Comparison of ENCODE assay signal across 24 mouse cellular contexts in the genomic region with DNA sequence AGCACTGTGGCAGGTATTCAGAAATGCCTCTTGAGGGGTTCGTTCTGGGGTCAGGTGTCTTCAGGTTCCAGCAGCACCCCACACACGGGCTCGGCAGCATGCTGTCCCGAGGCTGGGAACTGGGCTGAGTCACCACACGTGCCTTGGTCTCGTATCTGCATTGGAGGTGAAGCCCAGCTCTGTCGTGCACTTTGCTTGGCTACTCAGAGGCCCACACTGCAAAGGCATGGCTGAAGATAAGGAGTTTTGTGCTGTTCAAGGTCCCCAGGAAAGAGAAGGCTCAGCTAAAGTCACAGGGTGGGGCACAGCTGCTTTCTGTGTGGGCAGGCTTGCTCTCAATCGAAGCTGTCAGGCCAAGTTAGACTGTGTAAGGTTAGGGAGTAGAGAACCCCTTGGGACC. TPM values are rescaled to one million over a fixed set of nuclear protein-coding genes. Genes with fewer than 3 reads are reported as not detected.
DNase-seq lines count a peak whose midpoint lies in the region; ATAC-seq and TF ChIP-seq lines count a peak whose summit lies in the region.
"Had no signal": no experiment of that assay in that cellular context is flagged by ENCODE, and none has a peak within 500 bp of the region (broad histone marks: within the 10 kb centered on the region; RNA-seq: fewer than 3 reads in every experiment).

No protein-coding gene starts in this region.

- DNase-seq in adrenal gland, postnatal 25 days: peak; percentile 35
- DNase-seq in adrenal gland, adult 8-10 months: no peak
- DNase-seq in stomach, postnatal 0 days (ENCODE audit: low spot score): peak; percentile 86
- DNase-seq in layer of hippocampus, adult 11-12 months (ENCODE audit: low spot score): no peak
- no peak for DNase-seq in heart, postnatal 14 days
- DNase-seq in cerebellum, adult 2 months: no peak
- DNase-seq: cerebellum, postnatal 10 days; embryo, embryonic 11 days; gastrocnemius, postnatal 14 days; heart, adult 2 months; kidney, adult 2 months; kidney, postnatal 4 days; lung, postnatal 14 days; thymus, postnatal 4 days had no signal

- no peak overlapping the region for H3K4me2 ChIP-seq in intestine, embryonic 15.5 days (replicated peaks)
- no peak overlapping the region for H3K4me2 ChIP-seq in liver, embryonic 15.5 days
- no peak overlapping the region for H3K4me2 ChIP-seq in stomach, postnatal 0 days (replicated peaks; ENCODE audit: low read depth)
- H3K4me2 ChIP-seq: hindbrain, embryonic 14.5 days; neural tube, embryonic 12.5 days had no signal

- no peak for TF ChIP-seq POLR2A in cerebellum, adult 2 months (IDR thresholded peaks at IDR 0.05; ENCODE audit: borderline replicate concordance, insufficient read depth, low read length)

- no peaks in the 10 kb centered on the region for H3K36me3 ChIP-seq in intestine, embryonic 15.5 days
- no peaks in the 10 kb centered on the region for H3K36me3 ChIP-seq in liver, embryonic 15.5 days (replicated peaks)
- no peaks in the 10 kb centered on the region for H3K36me3 ChIP-seq in stomach, postnatal 0 days (ENCODE audit: control insufficient read depth, insufficient read depth, low read length)
- H3K36me3 ChIP-seq: neural tube, embryonic 12.5 days had no signal

- 0 out of 2 replicates have a peak, but pooled peaks cover 2% of the 10 kb centered on the region for H3K4me1 ChIP-seq in intestine, embryonic 15.5 days (replicated peaks)
- H3K4me1 ChIP-seq in liver, embryonic 15.5 days (replicated peaks): peaks cover 8% of the 10 kb centered on the region; the same call in 1 of the 2 replicates
- no peaks in the 10 kb centered on the region for H3K4me1 ChIP-seq in stomach, postnatal 0 days (replicated peaks; ENCODE audit: control insufficient read depth, insufficient read depth)
- H3K4me1 ChIP-seq in cerebellum, adult 2 months (ENCODE audit: control insufficient read depth, insufficient read depth, low read length): no peaks in the 10 kb centered on the region
- H3K4me1 ChIP-seq: neural tube, embryonic 12.5 days had no signal

- H3K9ac ChIP-seq in intestine, embryonic 15.5 days: no peak overlapping the region
- H3K9ac ChIP-seq in liver, embryonic 15.5 days: no peak overlapping the region
- no peak overlapping the region for H3K9ac ChIP-seq in stomach, postnatal 0 days (ENCODE audit: low read length)
- H3K9ac ChIP-seq: hindbrain, embryonic 14.5 days; neural tube, embryonic 12.5 days had no signal

- no peaks in the 10 kb centered on the region for H3K9me3 ChIP-seq in intestine, embryonic 15.5 days
- no peaks in the 10 kb centered on the region for H3K9me3 ChIP-seq in liver, embryonic 15.5 days (replicated peaks)
- H3K9me3 ChIP-seq in stomach, postnatal 0 days (ENCODE audit: control insufficient read depth, low read length): no peaks in the 10 kb centered on the region
- H3K9me3 ChIP-seq: neural tube, embryonic 12.5 days had no signal

- no peak for TF ChIP-seq CTCF in stomach, postnatal 0 days (IDR thresholded peaks at IDR 0.05; ENCODE audit: low read depth)
- TF ChIP-seq CTCF in cerebellum, adult 2 months (IDR thresholded peaks at IDR 0.05; ENCODE audit: borderline replicate concordance, insufficient read depth, low read depth, low read length): no peak

- intact Hi-C loops in heart, postnatal 14 days (cut with DNase I): no loop called here

- H3K27me3 ChIP-seq in intestine, embryonic 15.5 days (replicated peaks): no peaks in the 10 kb centered on the region
- no peaks in the 10 kb centered on the region for H3K27me3 ChIP-seq in liver, embryonic 15.5 days
- no peaks in the 10 kb centered on the region for H3K27me3 ChIP-seq in stomach, postnatal 0 days (ENCODE audit: control insufficient read depth, insufficient read depth, low read length)
- no peaks in the 10 kb centered on the region for H3K27me3 ChIP-seq in cerebellum, adult 2 months (ENCODE audit: control insufficient read depth, insufficient read depth, low read length)
- H3K27me3 ChIP-seq: neural tube, embryonic 12.5 days had no signal

- no peak for TF ChIP-seq EP300 in stomach, postnatal 0 days (optimal IDR thresholded peaks at IDR 0.05)

- H3K4me3 ChIP-seq in intestine, embryonic 15.5 days (replicated peaks): no peak overlapping the region
- no peak overlapping the region for H3K4me3 ChIP-seq in liver, embryonic 15.5 days (replicated peaks)
- H3K4me3 ChIP-seq in stomach, postnatal 0 days (ENCODE audit: low read depth, low read length): no peak overlapping the region
- H3K4me3 ChIP-seq in cerebellum, adult 2 months (replicated peaks; ENCODE audit: insufficient read depth, low read depth, low read length): no peak overlapping the region
- H3K4me3 ChIP-seq: heart, adult 2 months; megakaryocyte, embryonic 14.5 days; neural tube, embryonic 12.5 days had no signal

- peak overlapping the region; percentile 56 for H3K27ac ChIP-seq in intestine, embryonic 15.5 days
- no peak overlapping the region for H3K27ac ChIP-seq in liver, embryonic 15.5 days (replicated peaks)
- peak overlapping the region; percentile 30; the same call in 1 of the 2 replicates for H3K27ac ChIP-seq in stomach, postnatal 0 days (replicated peaks)
- no peak overlapping the region for H3K27ac ChIP-seq in cerebellum, adult 2 months (ENCODE audit: insufficient read depth, low read length)
- H3K27ac ChIP-seq: heart, adult 2 months; hindbrain, embryonic 14.5 days; neural tube, embryonic 12.5 days had no signal

- ATAC-seq in intestine, embryonic 15.5 days: peak; percentile 94
- ATAC-seq in liver, embryonic 15.5 days (ENCODE audit: insufficient read depth): peak; percentile 77
- ATAC-seq in stomach, postnatal 0 days (ENCODE audit: low FRiP score, low TSS enrichment): peak; percentile 93

- 57% methylated on average over 8 of the region's 8 CpGs for WGBS in intestine, embryonic 15.5 days
- WGBS in liver, embryonic 15.5 days (ENCODE audit: insufficient replicate concordance): 38% methylated on average over 8 of the region's 8 CpGs
- WGBS in stomach, postnatal 0 days: 63% methylated on average over 8 of the region's 8 CpGs
- 80% methylated on average over 8 of the region's 8 CpGs for WGBS in cerebellum, adult 2 months

RNA-seq across cellular contexts. Expression of a gene that starts 3.7 kb away (rescaled TPM):
- total RNA-seq in adrenal gland, postnatal 25 days (2021): not detected in 2 replicates
- not detected for total RNA-seq in adrenal gland, adult 8-10 months (2022)
- polyA plus RNA-seq in intestine, embryonic 15.5 days (2015; fragmentation: Nextera tagmentation; extraction: Ambion mirVana): 0.30 and 0.63 TPM in 2 replicates
- polyA plus RNA-seq in liver, embryonic 15.5 days (2015; fragmentation: Nextera tagmentation; extraction: Ambion mirVana): 0.10 TPM in 1 of 2 replicates, not detected in the other
- 0.24 TPM in 1 of 2 replicates, not detected in the other for polyA plus RNA-seq in stomach, postnatal 0 days (2015; fragmentation: Nextera tagmentation; extraction: Ambion mirVana)
- not detected for total RNA-seq in heart, postnatal 14 days (2021)
- polyA plus RNA-seq in cerebellum, adult 2 months (2012; rRNA removed): not detected in 2 replicates
- total RNA-seq: gastrocnemius, postnatal 14 days; heart, adult 2 months; heart, postnatal 25 days; layer of hippocampus, postnatal 25 days had no signal
- polyA plus RNA-seq: forebrain, embryonic 11.5 days; heart, adult 2 months; hindbrain, embryonic 14.5 days; limb, embryonic 14.5 days; neural tube, embryonic 12.5 days had no signal

RNA-seq across cellular contexts. Expression of a gene that starts 33.4 kb away (rescaled TPM):
- total RNA-seq in adrenal gland, postnatal 25 days (2021): 2.3 and 3.6 TPM in 2 replicates
- 1 to 10 TPM in 2 of 4 experiments, under 1 TPM in 2; 0.45 to 3.3 (median 1.3) TPM for total RNA-seq in adrenal gland, adult 8-10 months (2022)
- 2.2 TPM in 2 replicates for polyA plus RNA-seq in intestine, embryonic 15.5 days (2015; fragmentation: Nextera tagmentation; extraction: Ambion mirVana)
- 0.21 and 0.30 TPM in 2 replicates for polyA plus RNA-seq in liver, embryonic 15.5 days (2015; fragmentation: Nextera tagmentation; extraction: Ambion mirVana)
- 0.76 and 0.80 TPM in 2 replicates for polyA plus RNA-seq in stomach, postnatal 0 days (2015; fragmentation: Nextera tagmentation; extraction: Ambion mirVana)
- total RNA-seq in heart, postnatal 14 days (2021): under 1 TPM in 1 of 2 experiments, not detected in 1; 0.17 TPM
- polyA plus RNA-seq in cerebellum, adult 2 months (2012; rRNA removed): 1.7 and 2.2 TPM in 2 replicates

RNA-seq across cellular contexts. Expression of a gene that starts 48.6 kb away (rescaled TPM):
- 1.1 and 1.3 TPM in 2 replicates for total RNA-seq in adrenal gland, postnatal 25 days (2021)
- total RNA-seq in adrenal gland, adult 8-10 months (2022): under 1 TPM in 3 of 4 experiments, not detected in 1; 0.30 to 0.70 (median 0.59) TPM
- polyA plus RNA-seq in intestine, embryonic 15.5 days (2015; fragmentation: Nextera tagmentation; extraction: Ambion mirVana): not detected in 2 replicates
- not detected in 2 replicates for polyA plus RNA-seq in liver, embryonic 15.5 days (2015; fragmentation: Nextera tagmentation; extraction: Ambion mirVana)
- polyA plus RNA-seq in stomach, postnatal 0 days (2015; fragmentation: Nextera tagmentation; extraction: Ambion mirVana): 0.06 TPM in 1 of 2 replicates, not detected in the other
- not detected for total RNA-seq in heart, postnatal 14 days (2021)
- not detected in 2 replicates for polyA plus RNA-seq in cerebellum, adult 2 months (2012; rRNA removed)
- total RNA-seq: heart, adult 2 months; heart, postnatal 25 days; layer of hippocampus, postnatal 25 days; left cerebral cortex, postnatal 14 days had no signal
- polyA plus RNA-seq: forebrain, embryonic 11.5 days; heart, adult 2 months; hindbrain, embryonic 14.5 days; kidney, adult 2 months; neural tube, embryonic 12.5 days had no signal

Comparison
In these comparisons a context has a peak if more than half of its experiments do, and no peak if none do; other contexts are left out.
1. DNase-seq: peak in adrenal gland, postnatal 25 days (single experiment) and stomach, postnatal 0 days (single experiment); none in adrenal gland, adult 8-10 months (single experiment), layer of hippocampus, adult 11-12 months (single experiment), heart, postnatal 14 days (0 of 2) and cerebellum, adult 2 months (0 of 2).
2. H3K27ac ChIP-seq: peak in intestine, embryonic 15.5 days (single experiment) and stomach, postnatal 0 days (single experiment); none in liver, embryonic 15.5 days (single experiment) and cerebellum, adult 2 months (single experiment).
3. Peak in every context shown above with its lines, with median percentiles within 50 percentile points of each other: ATAC-seq.